Mouse (Mus musculus): ENCODE measurements around the gene Ap1m2.
A peak's percentile ranks its signal among the peaks of the same experiment; 100 is the strongest.

- TF ChIP-seq CTCF (IDR thresholded peaks at IDR 0.05) (no peak), POLR2A (IDR thresholded peaks at IDR 0.05; ENCODE audit: insufficient read depth, low read depth, low read length) (0 out of 2 replicates have a peak, but pooled peaks have one; percentile 9), EP300 (IDR thresholded peaks at IDR 0.05; ENCODE audit: insufficient read depth, low read depth, low read length) (no peak)
Observed at GRCm38 (mm10) chr9:21276307-21276706, 35.8 kb downstream of the Ap1m2 start.

All from heart, adult 2 months (tissue).